Mouse (Mus musculus) left cerebral cortex, postnatal 4 days (tissue): ENCODE measurements around the gene Psmb9. TPM values are rescaled to one million over a fixed set of nuclear protein-coding genes. Genes with fewer than 3 reads are reported as not detected.

ENCODE experiments used
- DNase-seq: peaks from one replicate; pipeline ENCODE4 v3.0.0-alpha.2; 2022
- intact Hi-C: fragments of 180-260 bp; cut with DNase I; formaldehyde crosslinking; loops from one replicate; pipeline ENCODE4 v1.15.1; 2025
- total RNA-seq, 2 experiments: library from RNA; stranded (reverse); gene quantifications; 2 replicates each; pipeline ENCODE4 v1.2.3; 2021

The Psmb9 gene
- total RNA-seq, 2 experiments from 2014 or later = 0.77 to 1.1 TPM

- intact Hi-C loops = no loop called here
- DNase-seq = no peak
Measured at GRCm38 (mm10) chr17:34206731-34207130, 19.2 kb upstream of the Psmb9 start.

DNA sequence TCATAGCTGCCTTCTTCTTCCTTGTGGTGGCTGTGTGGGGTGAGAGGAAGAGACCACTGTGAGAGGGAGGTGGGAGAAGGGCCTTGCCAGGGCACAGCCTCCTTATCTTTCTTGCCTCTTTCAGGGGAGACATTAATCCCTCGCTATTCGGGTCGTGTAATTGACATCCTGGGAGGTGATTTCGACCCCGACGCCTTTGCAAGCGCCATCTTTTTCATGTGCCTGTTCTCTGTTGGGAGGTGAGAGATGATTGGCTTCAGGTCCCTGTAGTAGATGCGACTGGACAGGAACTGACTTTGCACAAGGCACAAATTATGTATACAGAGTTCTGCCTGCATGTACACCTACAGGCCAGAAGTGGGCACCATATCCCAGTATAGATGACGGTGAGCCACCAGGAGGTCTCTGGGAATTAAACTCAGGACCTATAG is 18.2 kb upstream of the Psmb9 start:
- no peak for DNase-seq
- intact Hi-C loops = no loop called here

GRCm38 (mm10) chr17:34205021-34205745 is 17.6 kb upstream of the Psmb9 start:
- no peak for DNase-seq
- intact Hi-C loops = no loop called here

- DNase-seq = peak; percentile 83
- intact Hi-C loops = no loop called here
Measured at GRCm38 (mm10) chr17:34204303-34205010, 16.9 kb upstream of the Psmb9 start.

DNA sequence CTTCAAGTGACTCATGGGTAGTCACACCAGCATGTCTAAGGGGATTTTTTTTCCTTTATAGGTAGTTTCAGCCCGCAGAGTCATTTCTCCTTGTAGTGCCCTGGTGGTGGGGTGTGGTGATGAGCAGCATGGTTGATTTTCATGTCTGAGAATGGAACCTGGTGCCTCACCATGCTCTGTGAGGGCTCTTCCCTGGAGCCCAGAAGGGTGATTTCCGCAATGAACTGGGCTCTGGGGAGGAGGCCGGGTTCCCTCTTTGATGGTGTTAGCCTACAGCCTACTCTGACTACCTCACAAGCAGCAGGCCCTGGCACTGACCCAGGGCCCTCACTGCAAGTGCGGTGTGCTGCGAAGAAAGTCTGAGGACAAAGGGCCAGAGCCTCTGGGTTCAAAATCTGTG is 15.9 kb upstream of the Psmb9 start, which contains the start of gene Tap2:
Tap2 (plus strand) TSS at position 84 of the 400 bp plus-strand sequence.
- intact Hi-C loops = no loop called here
- no peak for DNase-seq

GRCm38 (mm10) chr17:34202760-34203442 is 15.3 kb upstream of the Psmb9 start:
- intact Hi-C loops = no loop called here
- no peak for DNase-seq

DNA sequence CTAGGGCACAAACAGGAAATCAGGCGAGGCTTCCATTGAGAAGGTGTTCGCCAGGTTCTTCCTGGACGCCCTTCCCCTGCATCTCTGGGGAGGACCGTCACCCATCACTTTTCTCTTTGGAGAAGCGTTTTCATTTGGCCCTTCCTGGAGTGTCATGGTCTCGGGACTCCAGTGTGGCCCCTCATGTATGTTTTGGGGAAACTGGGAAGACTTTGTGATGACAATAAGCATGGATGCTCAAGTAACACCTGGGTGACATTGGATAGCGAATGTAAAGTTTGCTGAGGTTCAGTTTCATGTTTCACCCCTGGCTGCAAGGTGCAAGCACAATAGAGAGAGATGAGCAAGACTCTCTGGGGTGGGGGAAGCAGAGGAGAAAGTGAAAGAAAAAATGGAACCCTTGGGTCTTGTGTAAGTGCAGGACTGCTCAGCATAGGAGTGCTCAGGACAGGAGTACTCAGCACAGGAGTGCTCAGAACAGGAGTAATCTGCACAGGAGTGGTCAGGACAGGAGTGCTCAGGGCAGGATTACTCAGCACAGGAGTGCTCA is 14.0 kb upstream of the Psmb9 start:
- intact Hi-C loops = no loop called here
- no peak for DNase-seq

- intact Hi-C loops = no loop called here
- no peak for DNase-seq
Measured at GRCm38 (mm10) chr17:34200772-34201505, 13.4 kb upstream of the Psmb9 start.

- intact Hi-C loops = no loop called here
- DNase-seq = no peak
Measured at GRCm38 (mm10) chr17:34200047-34200446, 12.5 kb upstream of the Psmb9 start.

DNA sequence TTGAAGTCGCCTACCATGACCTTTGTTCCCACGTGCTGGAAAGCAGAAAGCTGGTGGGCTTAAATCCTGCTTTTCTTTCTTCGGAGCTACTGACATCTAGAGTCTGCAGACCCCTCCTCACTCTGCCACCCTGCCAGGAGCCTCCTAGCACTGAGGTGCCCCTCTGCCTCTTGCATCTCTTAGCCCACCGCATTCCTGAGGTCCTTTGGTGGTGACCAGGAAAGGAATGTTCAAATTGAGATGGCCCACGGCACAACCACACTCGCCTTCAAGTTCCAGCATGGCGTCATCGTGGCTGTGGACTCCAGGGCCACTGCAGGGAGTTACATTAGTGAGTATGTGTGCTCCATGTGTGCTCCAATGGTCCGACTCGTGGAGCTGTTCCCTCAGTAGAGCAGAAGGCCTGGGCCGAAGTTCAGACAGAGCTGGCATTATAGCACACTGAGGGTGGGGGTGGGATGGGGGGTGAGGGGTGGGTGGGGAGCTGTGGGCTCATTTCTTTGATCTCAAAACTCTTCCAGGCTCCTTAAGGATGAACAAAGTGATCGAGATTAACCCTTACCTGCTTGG is 11.6 kb upstream of the Psmb9 start:
- no peak for DNase-seq
- intact Hi-C loops = loop anchor here (2.0 kb wide), 1 partner anchor 28 kb away; no protein-coding TSS in a partner anchor

- intact Hi-C loops = loop anchor here (2.0 kb wide), 1 partner anchor 28 kb away; no protein-coding TSS in a partner anchor
- no peak for DNase-seq
Measured at GRCm38 (mm10) chr17:34198521-34198912, 11.0 kb upstream of the Psmb9 start.

DNA sequence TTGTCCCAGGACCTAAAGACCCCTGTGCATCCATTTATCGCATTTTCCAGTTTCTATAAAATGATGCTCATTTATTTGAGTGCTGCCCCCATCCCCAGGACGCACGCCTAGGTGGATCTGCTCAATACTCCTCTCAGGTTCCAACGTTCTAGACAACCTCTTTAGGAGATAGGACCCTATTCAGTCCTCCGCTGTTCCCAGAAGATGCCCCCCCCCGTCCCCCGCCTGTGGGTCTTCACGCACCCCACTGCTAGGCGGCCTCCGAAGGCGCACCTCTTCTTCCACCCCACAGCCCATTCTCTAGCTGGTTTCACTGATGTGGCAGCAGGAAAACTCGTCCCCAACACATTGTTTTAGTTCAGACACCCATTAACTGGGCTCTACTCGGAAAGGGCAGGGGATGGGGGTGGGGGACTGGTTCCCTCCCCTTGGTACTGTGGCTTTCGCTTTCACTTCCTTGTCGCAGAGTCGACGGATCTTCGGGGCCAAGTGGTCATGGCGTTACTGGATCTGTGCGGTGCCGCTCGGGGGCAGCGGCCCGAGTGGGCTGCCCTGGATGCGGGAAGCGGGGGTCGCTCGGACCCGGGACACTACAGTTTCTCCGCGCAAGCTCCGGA is 10.4 kb upstream of the Psmb9 start:
- DNase-seq = no peak
- intact Hi-C loops = loop anchor here (2.0 kb wide), 1 partner anchor 27 kb away; no protein-coding TSS in a partner anchor

DNA sequence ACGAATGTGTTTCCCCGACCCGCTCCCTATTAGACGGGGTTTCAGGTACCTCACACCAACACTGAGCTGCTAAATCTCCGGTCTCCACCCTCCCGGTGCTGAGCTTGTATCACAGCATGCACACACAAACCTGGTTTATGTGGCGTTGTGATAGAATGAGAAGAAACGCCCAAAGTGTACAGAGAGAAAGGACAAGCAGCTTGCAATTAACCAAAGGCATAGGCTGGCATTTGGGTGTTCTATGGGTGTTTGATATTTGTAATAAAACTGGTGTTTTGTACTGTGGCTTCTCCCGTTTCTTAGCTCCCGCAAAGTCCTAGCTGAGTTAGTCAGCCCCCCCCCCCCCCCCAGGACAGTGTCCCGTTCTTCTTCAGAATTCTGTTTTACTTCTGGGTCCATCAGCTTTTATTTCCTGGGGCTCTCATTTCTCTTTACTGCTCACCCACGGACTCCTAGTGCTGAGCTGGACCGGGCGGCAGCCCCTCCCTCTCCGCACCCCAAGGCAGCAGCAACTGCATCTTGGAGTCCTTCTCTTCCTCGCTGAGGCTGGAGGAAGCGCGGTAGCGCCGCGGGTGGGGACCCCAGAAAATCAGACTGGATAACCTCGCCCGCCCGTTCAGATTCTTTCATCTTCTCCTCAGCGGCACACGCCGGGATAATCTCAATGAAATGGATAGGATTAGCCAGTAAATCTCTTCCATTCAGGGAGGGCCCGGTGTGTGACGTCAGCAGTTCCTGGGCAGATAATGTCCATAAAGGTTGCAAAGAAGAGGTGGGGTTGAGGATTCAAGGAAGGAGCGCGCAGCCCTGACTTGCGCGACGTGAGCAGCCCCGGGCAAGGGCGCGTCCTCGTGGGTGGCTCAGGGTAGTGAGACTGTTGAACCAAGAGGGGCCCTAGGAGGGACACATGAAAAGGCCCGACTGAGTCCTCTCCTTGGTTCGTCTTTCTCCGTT is 9.7 kb upstream of the Psmb9 start, which contains the start of gene Psmb8:
Psmb8 (plus strand) TSS at position 781 of the 954 bp plus-strand sequence.
- peak; percentile 89 for DNase-seq
- intact Hi-C loops = no loop called here

GRCm38 (mm10) chr17:34196491-34196890 is 8.9 kb upstream of the Psmb9 start:
- intact Hi-C loops = no loop called here
- no peak for DNase-seq

DNA sequence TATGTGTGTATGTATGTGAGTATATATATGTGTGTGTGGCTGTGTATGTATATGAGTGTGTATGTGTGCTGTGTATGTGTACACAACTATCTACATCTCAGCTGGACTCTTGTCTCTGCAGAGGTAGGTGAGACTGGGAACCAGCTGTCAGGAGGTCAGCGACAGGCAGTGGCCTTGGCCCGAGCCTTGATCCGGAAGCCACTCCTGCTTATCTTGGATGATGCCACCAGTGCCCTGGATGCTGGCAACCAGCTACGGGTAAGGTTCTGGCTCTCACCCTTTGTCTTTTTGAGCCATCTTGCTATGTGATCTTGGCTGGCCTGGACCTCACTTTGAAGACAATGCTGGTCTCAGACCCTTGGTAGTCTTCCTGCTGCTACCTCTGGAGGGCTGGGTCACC is 7.2 kb upstream of the Psmb9 start:
- DNase-seq = no peak
- intact Hi-C loops = no loop called here

DNA sequence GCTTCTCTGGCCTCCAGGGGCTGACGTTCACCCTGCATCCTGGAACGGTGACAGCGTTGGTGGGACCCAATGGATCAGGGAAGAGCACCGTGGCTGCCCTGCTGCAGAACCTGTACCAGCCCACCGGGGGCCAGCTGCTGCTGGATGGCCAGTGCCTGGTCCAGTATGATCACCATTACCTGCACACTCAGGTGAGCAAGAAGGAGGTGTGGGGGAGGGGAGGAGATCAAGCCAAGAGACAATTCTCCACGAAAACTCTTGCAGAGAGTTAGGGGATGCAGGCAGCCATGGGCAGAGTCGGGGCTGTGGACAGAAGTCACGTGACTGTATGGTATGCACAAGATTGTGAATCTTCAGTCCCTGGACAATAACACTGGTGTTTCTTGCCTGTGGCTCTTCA is 5.9 kb upstream of the Psmb9 start:
- intact Hi-C loops = no loop called here
- DNase-seq = no peak

DNA sequence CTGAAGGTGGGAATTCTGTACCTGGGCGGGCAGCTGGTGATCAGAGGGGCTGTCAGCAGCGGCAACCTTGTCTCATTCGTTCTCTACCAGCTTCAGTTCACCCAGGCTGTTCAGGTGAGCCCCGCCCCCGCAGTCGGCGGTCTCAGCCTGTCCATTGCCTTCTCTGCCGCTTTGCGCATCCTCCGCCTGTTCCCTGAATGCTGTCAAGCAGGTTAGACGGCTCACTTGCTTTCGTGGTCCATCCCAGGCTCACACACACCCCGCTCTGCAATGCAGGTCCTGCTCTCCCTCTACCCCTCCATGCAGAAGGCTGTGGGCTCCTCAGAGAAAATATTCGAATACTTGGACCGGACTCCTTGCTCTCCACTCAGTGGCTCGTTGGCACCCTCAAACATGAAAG is 5.3 kb upstream of the Psmb9 start:
- no peak for DNase-seq
- intact Hi-C loops = no loop called here

GRCm38 (mm10) chr17:34188986-34189385 is 1.4 kb upstream of the Psmb9 start:
- no peak for DNase-seq
- intact Hi-C loops = no loop called here
